Mouse (Mus musculus) heart, embryonic 14.5 days (tissue): Measurements from ENCODE around the gene Jun. TPM values are rescaled to one million over a fixed set of nuclear protein-coding genes. Genes with fewer than 3 reads are reported as not detected.

Experiments
- ATAC-seq: fragments of 200-750 bp; cut with Nextera tagmentation; 2 replicates; pipeline ENCODE4 v1.8.0; 2017; ENCODE audit warnings: low read depth, moderate TSS enrichment; ENCODE audit not compliant: insufficient number of reproducible peaks, insufficient read depth, low FRiP score
- H3K27ac ChIP-seq, 2 experiments: fragments of 200-500 bp in 1 of 2; fragments of 300-500 bp in 1 of 2; sonication (generic) in 1 of 2; replicated peaks in 1 of 2; 2 replicates each; pipeline ENCODE4 v1.5.1; 2012 to 2014; ENCODE audit warnings: low read depth in 2 of 2, low read length in 2 of 2, control low read depth in 1 of 2, mild to moderate bottlenecking in 1 of 2, mixed read lengths in 1 of 2; ENCODE audit not compliant: control insufficient read depth in 1 of 2, insufficient read depth in 1 of 2
- H3K27me3 ChIP-seq: fragments of 300-500 bp; sonication (generic); 2 replicates; pipeline ENCODE4 v1.6.1; 2014; ENCODE audit warnings: mild to moderate bottlenecking, low read length, control low read depth; ENCODE audit not compliant: control insufficient read depth, insufficient read depth
- H3K36me3 ChIP-seq: fragments of 300-500 bp; sonication (generic); 2 replicates; pipeline ENCODE4 v1.6.1; 2014; ENCODE audit warnings: mild to moderate bottlenecking, control low read depth, low read length, mixed read lengths; ENCODE audit not compliant: control insufficient read depth, insufficient read depth
- H3K4me1 ChIP-seq, 2 experiments: fragments of 200-500 bp in 1 of 2; fragments of 300-500 bp in 1 of 2; sonication (generic) in 1 of 2; 2 replicates each; pipeline ENCODE4 v1.6.1; 2012 to 2014; ENCODE audit warnings: low read length in 2 of 2, control low read depth in 1 of 2, mixed read lengths in 1 of 2; ENCODE audit not compliant: control insufficient read depth in 2 of 2, insufficient read depth in 2 of 2
- H3K4me2 ChIP-seq: fragments of 300-500 bp; sonication (generic); 2 replicates; pipeline ENCODE4 v1.6.1; 2014; ENCODE audit warnings: mild to moderate bottlenecking, low read length
- H3K4me3 ChIP-seq, 2 experiments: fragments of 200-500 bp in 1 of 2; fragments of 300-500 bp in 1 of 2; sonication (generic) in 1 of 2; 2 replicates each; pipeline ENCODE4 v1.5.1; 2012 to 2014; ENCODE audit warnings: low read length in 2 of 2, mild to moderate bottlenecking in 2 of 2, control low read depth in 1 of 2, low read depth in 1 of 2, moderate library complexity in 1 of 2; ENCODE audit not compliant: control insufficient read depth in 1 of 2, insufficient read depth in 1 of 2
- H3K9ac ChIP-seq: fragments of 300-500 bp; sonication (generic); 2 replicates; pipeline ENCODE4 v1.6.1; 2014; ENCODE audit warnings: mild to moderate bottlenecking, low read length
- H3K9me3 ChIP-seq: fragments of 300-500 bp; sonication (generic); 2 replicates; pipeline ENCODE4 v1.6.1; 2016; ENCODE audit warnings: low read length, control low read depth; ENCODE audit not compliant: control insufficient read depth
- WGBS: fragments of 180-500 bp; shearing (Covaris S2); extraction: QIAGEN DNeasy Blood & Tissue Kit; methylation state at CpG from one replicate; pipeline ENCODE4 v1.1.7; 2014; 5-methylcytosine and 5-hydroxymethylcytosine counted together
- polyA plus RNA-seq: library from polyadenylated mRNA; unstranded; fragments of >200 nt; fragmentation: Nextera tagmentation; extraction: Ambion mirVana; gene quantifications from 2 replicates; pipeline ENCODE4 v1.2.1, GENCODE M21; 2014

Gene Jun
- polyA plus RNA-seq, 1 experiment from 2014 or later: 39.3 TPM

DNA sequence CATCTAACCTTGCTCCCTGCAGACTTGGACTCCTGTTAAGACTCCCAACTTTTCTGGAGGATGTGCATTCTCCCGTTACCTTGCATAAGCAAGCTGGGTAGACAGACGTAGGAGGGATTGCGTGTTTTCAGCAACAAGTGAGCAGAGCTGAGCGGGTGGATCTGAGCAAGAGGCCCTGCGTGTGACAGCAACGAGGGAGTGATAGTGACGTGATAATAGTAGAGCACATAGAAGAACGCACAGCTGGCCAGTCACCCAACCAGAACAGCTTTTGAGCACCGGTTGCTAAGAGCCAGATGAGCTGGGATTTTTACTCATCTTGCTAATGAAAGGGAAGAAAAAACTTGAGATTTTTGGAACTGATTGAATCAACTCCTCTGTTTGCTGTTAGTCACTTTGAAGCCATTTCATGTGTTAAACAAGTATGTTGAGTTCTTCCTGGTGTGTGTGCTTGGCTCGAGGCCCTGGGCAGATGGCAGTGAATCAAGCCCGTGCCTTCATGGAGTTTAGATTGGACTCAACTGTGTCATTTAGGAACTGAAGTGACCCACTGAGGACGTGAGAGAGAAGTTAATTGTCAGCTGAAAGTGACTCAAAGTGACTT lies 28.6 kb downstream of the Jun start:
- Histone ChIP-seq H3K27ac (no peak overlapping the region), H3K27me3 (no peaks in the 10 kb centered on the region), H3K4me3 (no peak overlapping the region), H3K9ac (no peak overlapping the region), H3K9me3 (no peaks in the 10 kb centered on the region), H3K4me2 (no peak overlapping the region), H3K36me3 (no peaks in the 10 kb centered on the region), H3K4me1 (0 out of 4 replicates have a peak, but pooled peaks cover 0 to 2% of the 10 kb centered on the region in 2 experiments)
- no peak for ATAC-seq
- 76% methylated on average over 12 of the region's 12 CpGs for WGBS

DNA sequence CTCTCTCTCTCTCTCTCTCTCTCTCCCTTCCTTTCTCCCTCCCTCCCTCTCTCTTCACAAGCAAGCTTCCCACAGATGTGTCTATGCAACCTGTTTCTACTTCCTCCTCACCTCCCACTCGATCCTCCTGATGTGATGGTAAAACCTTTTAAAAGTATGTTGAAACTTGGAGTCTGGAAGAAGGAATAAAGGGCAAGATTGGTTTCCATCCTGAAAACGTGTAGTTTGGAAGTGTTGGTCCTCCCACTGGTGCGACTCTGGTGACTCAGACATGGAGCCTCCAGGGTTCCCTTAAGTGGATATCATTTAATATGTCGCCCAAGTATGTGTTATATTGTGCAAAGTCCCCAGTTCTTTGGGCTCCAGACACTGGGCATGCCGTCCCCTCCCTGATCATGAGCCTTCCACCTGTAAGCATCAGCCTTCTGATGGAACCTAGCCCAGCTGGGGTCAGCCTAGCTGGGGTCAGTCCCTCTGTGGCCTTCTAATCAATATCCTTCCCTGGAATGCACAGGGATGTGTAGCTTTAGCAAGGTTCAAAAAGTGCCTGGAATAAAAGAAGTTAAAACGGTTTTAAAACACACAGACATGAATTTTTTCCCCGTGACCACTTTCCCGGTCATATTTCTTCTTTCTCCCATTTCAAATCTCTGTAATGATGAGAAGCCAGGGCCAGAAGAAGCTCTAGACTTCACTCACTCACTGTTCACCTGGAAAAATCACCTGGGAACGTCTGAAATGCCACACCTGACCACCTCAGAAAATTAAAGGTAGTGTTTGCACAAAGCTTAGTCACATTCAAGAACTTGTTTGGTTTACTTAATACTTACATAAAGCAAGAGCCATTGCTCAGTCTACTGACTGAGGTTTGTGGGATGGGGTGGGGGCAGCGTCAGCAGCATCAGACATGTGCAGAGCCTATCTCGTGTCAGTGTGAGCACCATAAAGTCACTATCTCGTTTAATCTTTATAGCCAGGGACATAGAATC lies 30.1 kb downstream of the Jun start:
- Histone ChIP-seq H3K27me3 (no peaks in the 10 kb centered on the region), H3K4me1 (0 out of 4 replicates have a peak, but pooled peaks cover 0 to 2% of the 10 kb centered on the region in 2 experiments), H3K4me3 (no peak overlapping the region), H3K9ac (no peak overlapping the region), H3K4me2 (no peak overlapping the region), H3K27ac (no peak overlapping the region), H3K36me3 (no peaks in the 10 kb centered on the region), H3K9me3 (no peaks in the 10 kb centered on the region)
- no peak for ATAC-seq
- 77% methylated on average over 12 of the region's 12 CpGs for WGBS

DNA sequence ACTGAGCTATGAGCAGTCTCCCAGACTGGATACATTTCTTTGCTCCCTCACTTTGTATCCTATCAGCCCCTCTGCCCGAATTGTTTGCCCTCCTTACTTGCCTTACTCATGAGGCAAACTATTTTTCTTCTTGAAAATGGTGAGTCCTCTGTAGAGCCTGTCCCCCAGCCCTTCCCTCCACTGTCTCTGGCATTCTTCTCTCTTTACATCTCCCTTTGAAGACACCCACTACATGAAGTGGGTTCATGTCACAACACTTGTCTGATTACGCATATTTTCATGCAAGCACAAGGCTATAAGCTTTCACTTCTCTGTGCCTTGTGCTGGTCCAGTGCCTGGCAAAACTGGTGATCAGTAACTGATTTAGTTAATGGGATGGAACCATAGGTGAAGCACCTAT lies 31.8 kb downstream of the Jun start:
- Histone ChIP-seq H3K27me3 (no peaks in the 10 kb centered on the region), H3K9ac (no peak overlapping the region), H3K4me3 (no peak overlapping the region), H3K4me2 (no peak overlapping the region), H3K4me1 (0 out of 4 replicates have a peak, but pooled peaks cover 0 to 2% of the 10 kb centered on the region in 2 experiments), H3K27ac (no peak overlapping the region), H3K9me3 (no peaks in the 10 kb centered on the region), H3K36me3 (no peaks in the 10 kb centered on the region)
- 75% methylated on average over 2 of the region's 2 CpGs for WGBS
- no peak for ATAC-seq

DNA sequence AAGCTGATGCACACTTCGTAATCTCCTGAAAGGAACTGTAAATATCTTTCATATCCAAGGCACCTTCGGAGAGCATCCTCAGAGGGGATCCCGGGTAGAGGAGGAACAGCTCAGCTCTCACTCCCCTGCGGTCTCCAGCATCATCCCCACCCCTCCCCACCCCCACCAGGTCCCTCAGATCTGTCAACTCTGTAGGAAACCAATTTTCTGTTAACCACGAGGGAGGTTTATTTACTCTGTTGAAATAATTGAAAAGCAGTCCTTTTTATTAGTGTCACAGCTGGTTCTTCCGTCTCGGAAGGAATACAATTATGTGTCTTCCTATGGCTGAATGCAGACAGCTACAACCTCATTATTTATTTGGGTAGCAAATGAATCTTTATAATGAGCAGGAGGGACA lies 33.8 kb downstream of the Jun start:
- 49% methylated on average over 7 of the region's 7 CpGs for WGBS
- H3K4me1 ChIP-seq: 0 out of 4 replicates have a peak, but pooled peaks cover 0 to under 1% of the 10 kb centered on the region in 2 experiments
- no peaks in the 10 kb centered on the region for H3K36me3 ChIP-seq
- H3K9me3 ChIP-seq: no peaks in the 10 kb centered on the region
- ATAC-seq: no peak
- no peak overlapping the region for H3K4me3 ChIP-seq
- no peak overlapping the region for H3K27ac ChIP-seq
- no peak overlapping the region for H3K9ac ChIP-seq
- H3K4me2 ChIP-seq: no peak overlapping the region
- no peaks in the 10 kb centered on the region for H3K27me3 ChIP-seq

DNA sequence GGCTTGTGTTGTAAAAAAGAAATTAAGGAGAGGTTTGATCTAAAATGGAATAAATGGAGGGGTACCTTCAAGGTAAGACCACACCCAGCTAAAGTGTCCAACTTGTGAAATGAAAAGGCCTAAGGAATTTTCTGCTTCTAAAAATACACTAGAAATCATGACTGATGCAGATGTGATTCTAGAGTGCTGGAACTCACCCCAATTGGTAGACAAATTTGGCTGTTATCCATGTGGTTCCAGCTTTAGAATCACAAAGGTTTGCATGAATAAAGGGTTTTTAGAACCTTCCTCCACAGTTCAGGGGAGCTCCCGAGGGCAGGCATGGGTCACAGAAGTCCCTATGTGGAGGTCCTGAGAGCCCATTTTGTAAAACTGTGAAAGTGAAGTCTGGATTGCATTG lies 39.3 kb downstream of the Jun start:
- no peak for ATAC-seq
- H3K9me3 ChIP-seq: no peaks in the 10 kb centered on the region
- H3K27ac ChIP-seq: no peak overlapping the region
- no peak overlapping the region for H3K4me2 ChIP-seq
- no peak overlapping the region for H3K4me3 ChIP-seq
- H3K36me3 ChIP-seq: no peaks in the 10 kb centered on the region
- H3K27me3 ChIP-seq: no peaks in the 10 kb centered on the region
- H3K4me1 ChIP-seq: no peaks in the 10 kb centered on the region
- WGBS: 85% methylated on average over 1 of the region's 1 CpGs
- no peak overlapping the region for H3K9ac ChIP-seq

DNA sequence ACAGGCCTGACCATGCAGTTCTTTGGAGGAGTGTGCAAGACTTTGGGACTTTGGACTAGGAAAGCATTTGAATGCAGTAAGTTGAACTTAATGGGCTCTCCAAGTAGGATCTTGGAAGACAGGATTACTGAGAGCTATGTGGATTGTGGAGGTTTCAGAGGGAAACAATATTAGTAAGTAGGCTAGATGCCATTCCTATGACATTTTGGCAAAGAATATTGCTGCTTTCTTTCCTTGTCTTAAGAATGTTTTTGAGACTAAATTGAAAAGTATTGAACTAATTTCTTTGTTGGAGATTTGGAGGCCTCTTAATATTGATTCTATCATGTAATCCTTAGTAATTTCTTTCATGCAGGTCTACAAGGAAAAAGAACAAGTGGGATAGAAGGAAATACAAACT lies 39.8 kb downstream of the Jun start:
- Histone ChIP-seq H3K9ac (no peak overlapping the region), H3K4me1 (no peaks in the 10 kb centered on the region), H3K27ac (no peak overlapping the region), H3K4me2 (no peak overlapping the region), H3K9me3 (no peaks in the 10 kb centered on the region), H3K4me3 (no peak overlapping the region), H3K27me3 (no peaks in the 10 kb centered on the region), H3K36me3 (no peaks in the 10 kb centered on the region)
- no peak for ATAC-seq

DNA sequence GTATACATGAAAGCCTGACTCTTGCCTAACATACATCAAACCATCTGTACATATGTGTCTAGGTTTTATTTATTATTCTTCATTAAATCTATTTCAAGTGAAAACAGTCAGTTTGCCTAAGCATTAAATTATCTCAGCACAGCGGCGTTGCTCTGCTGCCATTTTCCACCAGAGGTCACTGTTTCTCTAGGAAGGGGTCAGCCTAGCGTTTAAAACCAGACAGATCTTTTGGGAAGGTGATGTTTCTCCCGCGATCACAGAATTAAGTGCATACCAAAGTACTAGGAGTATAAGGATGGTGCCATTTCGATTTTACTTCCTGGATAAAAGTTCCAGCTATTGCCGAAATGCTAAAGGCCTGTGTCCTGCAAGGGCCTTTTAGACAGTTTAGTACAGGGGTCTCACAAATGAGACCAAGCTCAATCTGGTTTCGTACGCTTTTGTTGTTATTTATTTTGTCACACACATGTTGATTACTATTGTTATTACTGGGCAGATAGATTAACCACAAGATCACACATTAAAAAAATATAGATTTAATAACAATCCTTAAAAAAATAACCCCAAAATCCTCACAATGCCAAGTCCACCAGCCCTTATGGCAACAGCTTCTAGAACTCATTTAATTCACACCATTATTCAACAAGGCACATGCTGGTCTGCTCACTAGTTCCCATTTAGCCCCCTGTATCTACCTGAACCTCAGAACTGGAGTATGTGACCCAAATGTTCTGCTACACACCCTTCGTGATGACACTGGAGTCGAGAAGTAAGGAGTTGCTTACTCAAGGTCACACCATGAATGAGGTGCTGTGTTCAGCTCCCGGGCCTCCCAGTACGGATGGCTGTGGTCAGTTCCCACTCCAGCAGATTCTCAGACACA lies 43.6 kb downstream of the Jun start:
- H3K4me1 ChIP-seq: no peaks in the 10 kb centered on the region
- H3K27ac ChIP-seq: no peak overlapping the region
- no peak overlapping the region for H3K4me3 ChIP-seq
- no peak for ATAC-seq
- H3K9ac ChIP-seq: no peak overlapping the region
- no peaks in the 10 kb centered on the region for H3K9me3 ChIP-seq
- H3K4me2 ChIP-seq: no peak overlapping the region
- H3K27me3 ChIP-seq: no peaks in the 10 kb centered on the region
- H3K36me3 ChIP-seq: no peaks in the 10 kb centered on the region
- WGBS: 40% methylated on average over 13 of the region's 13 CpGs
